Mouse (Mus musculus): ENCODE measurements around the gene Tcf12.

Gene Tcf12

GRCm38 (mm10) chr9:72088893-72089611, 22.6 kb downstream of the Tcf12 start:
- DNase-seq (ENCODE audit: low spot score): no peak

DNA sequence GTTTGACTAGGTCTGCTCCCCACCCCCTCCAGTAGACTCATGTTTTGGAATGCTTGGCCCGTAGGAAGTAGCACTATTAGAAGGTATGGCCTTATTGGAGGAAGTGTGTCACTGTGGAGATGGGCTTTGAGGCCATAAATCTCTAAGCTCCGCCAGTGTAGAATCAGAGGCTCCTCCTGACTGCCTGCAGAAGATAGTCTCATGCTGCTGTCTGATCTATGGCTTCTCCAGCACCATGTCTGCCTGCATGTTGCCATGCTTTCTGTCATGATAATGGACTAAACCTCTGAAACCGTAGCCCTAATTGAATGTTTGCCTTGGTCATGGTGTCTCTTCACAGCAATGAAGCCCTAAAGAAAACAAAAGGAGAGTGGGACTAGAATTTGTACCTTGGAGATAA, 26.7 kb downstream of the Tcf12 start:
- no peak for DNase-seq (ENCODE audit: low spot score)

DNA sequence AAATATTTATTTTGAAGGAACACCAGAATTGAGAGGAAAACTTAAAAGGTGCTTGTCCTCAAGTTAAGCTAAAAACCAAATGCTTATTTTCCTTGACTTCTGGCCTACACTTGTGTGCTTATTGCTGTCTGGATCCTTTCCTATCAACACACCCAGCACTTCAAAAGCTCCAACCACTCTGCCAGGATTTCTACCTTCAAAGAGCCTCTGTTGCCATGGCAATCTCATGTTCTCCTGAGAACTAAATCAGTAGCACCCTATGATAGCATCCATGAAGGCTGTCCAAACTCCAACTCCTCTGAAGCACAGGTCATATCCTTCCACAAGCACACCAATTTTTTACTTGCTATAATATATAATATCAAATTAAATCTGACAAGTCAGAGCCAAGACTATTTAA, 27.5 kb downstream of the Tcf12 start:
- no peak for DNase-seq (ENCODE audit: low spot score)

- no peak for DNase-seq (ENCODE audit: low spot score)
Measured at GRCm38 (mm10) chr9:72076158-72076557, 35.5 kb downstream of the Tcf12 start.

- no peak for DNase-seq (ENCODE audit: low spot score)
Measured at GRCm38 (mm10) chr9:72066151-72066550, 45.5 kb downstream of the Tcf12 start.

- DNase-seq (ENCODE audit: low spot score): no peak
Measured at GRCm38 (mm10) chr9:72053144-72053543, 58.5 kb downstream of the Tcf12 start.

DNA sequence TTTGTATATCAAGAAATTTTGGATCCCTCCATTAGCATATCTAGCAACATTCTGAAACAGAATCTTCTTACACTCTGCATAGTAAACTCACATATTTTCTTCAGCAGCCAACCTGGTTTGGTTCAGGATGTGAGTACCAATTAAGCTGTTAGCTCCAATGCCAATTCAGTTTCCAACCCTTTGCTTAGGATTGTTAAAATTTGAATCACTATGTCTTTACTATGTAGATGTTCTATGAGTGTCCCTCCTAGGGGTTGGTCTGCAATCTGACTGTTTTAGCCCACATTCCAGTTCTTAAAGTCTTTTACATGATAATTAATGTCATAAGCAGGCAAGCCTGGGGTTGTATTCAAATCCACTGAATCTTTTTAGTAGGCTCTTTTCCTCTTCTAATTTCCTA, 71.5 kb downstream of the Tcf12 start:
- DNase-seq (ENCODE audit: low spot score): no peak

DNA sequence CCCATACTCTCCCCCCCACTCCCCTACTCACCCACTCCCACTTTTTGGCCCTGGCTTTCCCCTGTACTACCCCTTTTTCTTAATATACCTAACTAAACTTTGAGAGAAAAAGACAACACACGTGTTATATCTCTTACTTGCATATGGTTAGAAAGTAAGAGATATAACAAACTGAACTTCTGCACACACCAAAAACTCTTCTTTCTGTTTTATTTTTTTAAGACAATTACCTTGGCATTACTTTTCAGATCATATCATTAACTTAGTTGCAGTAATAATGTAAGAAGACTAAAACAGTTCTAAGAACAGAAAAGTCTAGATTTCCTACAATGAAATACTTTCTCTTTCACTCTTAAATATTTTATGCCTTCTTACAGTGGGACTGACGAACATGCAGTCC, 72.3 kb downstream of the Tcf12 start:
- no peak for DNase-seq (ENCODE audit: low spot score)

DNA sequence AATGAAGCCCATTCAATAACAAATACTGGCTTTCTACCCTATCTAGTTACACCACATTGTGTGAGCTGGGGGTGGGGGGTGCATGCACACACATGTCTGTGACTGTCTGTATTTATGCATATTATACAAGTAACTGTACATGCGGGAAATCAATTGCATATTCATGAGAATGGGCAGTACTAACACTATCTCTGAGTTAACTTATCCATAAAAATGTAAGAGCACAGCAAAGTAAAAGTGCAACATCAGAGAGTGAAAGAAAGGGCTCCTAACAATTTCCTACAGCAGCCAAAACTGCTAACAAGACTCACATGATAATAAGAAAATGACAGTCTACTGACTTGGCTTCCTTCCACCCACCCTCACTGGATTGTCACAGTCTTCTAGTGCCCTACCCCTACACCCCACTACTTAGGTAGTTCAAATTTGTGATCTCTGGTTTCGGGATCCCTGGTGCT, 74.6 kb downstream of the Tcf12 start:
- DNase-seq (ENCODE audit: low spot score): no peak

GRCm38 (mm10) chr9:72036257-72036656, 75.4 kb downstream of the Tcf12 start:
- no peak for DNase-seq (ENCODE audit: low spot score)

DNA sequence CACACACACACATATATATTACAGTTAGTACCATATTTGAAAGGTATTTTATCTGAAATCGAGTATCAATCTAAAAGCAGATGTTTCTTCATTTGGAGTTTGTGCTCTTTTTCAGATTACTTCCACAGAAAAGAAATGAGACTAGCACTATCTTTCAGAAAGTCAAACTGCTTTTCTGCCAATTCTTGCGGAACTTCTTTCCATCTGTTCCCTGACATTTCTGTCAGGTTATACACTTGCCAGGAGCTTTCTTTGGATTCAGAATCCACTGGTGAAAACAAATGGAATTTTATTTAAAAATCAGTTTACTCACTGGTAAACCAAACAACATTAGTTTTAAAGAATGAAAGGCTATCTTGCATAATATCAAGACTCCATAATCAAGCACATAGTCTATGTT, 78.4 kb downstream of the Tcf12 start:
- DNase-seq (ENCODE audit: low spot score): no peak

- DNase-seq (ENCODE audit: low spot score): no peak
Measured at GRCm38 (mm10) chr9:72030274-72030673, 81.4 kb downstream of the Tcf12 start.

DNA sequence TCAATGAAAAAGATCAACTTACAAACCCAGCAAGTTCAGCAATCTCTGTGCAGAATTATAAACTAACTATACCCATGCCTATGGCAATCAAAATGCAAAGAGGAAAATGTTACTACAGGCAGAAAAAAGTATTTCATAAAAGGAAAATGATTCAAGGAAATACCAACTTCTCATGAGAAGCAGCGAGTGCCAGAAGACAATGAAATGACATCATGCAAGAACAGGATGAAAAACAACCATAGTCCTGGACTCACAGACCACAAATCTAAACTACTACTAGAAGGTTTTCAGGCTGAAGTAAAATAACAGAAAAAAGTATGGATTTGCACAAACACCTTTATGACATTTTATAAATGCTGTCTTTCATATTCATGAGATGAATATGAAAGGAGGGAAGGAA, 82.1 kb downstream of the Tcf12 start:
- DNase-seq (ENCODE audit: low spot score): no peak

DNA sequence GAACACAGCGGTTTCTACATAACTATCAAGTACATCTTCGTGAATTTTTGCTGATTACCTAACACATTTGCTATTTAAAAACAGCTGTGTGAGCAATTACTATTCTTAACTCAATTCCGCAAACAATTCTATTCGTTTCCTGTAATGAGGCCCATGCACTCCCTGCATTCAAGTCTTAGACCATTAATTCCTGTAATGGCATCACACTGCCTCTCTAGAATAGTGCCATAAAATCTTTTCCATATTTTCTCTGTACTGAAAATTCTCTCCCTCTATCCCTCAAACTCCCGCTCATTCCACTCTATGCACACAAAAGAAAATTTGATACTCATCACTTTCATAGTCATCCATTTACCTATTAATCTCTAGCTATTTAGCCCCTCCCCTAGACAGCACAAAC, 88.4 kb downstream of the Tcf12 start:
- no peak for DNase-seq (ENCODE audit: low spot score)

DNA sequence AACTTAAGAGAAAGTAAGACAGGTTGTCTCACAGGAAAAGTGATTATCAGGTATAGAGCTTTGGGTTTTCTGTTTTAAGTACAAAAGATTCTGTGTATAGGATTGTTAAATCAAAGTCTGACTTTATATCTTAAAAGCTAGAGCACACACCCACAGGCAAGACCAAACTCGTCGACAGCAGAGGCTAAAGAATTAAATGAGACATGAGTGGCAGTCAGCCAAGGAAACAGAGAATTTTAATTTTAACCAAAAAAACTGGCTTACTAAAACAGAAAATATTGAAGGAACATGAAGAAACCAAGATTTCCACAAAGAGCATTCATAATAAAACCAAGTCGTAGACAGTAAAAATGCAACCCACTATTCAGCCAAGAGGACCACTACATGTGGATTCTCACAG, 90.2 kb downstream of the Tcf12 start:
- DNase-seq (ENCODE audit: low spot score): no peak

DNA sequence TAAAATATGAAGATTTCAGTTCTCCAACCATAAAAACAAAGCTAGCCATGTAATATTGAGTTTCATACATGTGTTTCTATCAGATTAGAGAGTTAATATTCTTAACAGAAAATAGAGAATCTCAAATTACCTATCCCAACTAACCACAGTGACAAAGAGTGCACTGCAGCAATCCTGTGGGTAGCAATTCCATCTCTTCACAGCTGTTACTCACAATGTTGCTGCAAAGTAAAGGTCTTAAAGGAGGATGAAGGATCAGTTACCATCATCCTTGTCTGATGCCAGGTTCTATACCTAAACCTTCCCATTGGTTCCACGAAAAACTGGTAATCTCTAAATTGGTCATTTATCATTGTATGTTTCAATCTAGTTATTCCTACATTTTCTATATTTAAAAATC, 95.7 kb downstream of the Tcf12 start:
- DNase-seq (ENCODE audit: low spot score): no peak

DNA sequence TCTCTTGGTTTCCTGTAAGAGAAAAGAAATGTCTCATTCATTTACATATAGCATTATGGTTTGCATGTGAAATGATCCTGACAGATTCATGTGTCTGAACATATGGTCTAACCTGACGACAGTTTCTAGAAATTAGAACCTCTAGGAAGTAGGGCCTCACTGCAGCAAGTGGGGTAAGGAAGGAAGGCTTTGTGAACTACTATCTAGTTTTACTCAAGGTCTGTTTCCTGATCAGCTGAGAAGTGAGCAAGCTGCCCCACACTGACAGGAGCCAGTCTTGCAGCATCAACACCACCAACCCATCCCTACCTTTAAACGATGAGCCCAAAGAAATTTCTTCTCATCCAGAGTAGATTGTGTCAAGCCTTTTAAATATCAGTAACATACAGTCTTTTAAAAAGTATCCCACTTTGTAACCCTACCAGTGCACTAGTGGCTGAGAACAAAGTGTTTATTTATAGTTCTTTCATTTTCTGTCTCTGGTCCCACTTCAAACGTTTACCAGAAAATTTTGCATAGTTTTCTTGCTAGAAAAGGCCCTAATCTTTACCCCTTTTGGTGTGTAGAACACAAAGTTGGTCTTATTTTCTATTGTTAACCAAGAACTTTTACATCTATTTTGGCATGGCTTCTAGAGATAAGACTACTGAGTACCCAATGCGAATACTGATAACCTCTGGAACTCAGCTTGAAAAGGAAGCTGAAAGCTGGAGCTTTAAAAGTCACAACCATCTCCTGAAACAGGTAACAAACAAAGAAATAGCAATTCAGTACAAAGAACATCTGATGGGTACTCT, 96.9 kb downstream of the Tcf12 start:
- no peak for DNase-seq (ENCODE audit: low spot score)

DNA sequence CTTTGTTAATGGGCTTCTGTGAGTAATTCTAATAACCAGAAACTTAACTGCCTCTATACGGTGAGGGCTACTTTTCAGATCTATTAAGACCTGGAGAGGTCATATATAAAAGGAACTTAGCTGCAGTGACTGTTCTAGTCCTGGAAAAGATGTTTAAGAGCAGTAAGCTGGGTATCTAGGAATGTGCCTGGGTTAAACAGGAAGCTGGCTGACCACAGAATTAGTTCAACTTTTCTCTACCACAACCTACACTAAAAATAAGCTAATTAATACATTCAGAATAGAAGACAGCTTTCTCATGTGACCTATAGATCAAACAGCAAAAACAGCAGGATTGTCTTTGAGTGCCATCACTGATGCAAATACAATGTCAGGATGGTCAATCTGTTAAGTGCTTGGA, 98.1 kb downstream of the Tcf12 start:
- DNase-seq (ENCODE audit: low spot score): no peak

GRCm38 (mm10) chr9:72008634-72009033, 103.0 kb downstream of the Tcf12 start:
- no peak for DNase-seq (ENCODE audit: low spot score)

- DNase-seq (ENCODE audit: low spot score): no peak
Measured at GRCm38 (mm10) chr9:71991147-71991546, 120.5 kb downstream of the Tcf12 start.

GRCm38 (mm10) chr9:71990376-71990775, 121.3 kb downstream of the Tcf12 start:
- DNase-seq (ENCODE audit: low spot score): no peak

GRCm38 (mm10) chr9:71989663-71990062, 122.0 kb downstream of the Tcf12 start:
- DNase-seq (ENCODE audit: low spot score): no peak

GRCm38 (mm10) chr9:71986716-71987115, 125.0 kb downstream of the Tcf12 start:
- DNase-seq (ENCODE audit: low spot score): no peak

DNA sequence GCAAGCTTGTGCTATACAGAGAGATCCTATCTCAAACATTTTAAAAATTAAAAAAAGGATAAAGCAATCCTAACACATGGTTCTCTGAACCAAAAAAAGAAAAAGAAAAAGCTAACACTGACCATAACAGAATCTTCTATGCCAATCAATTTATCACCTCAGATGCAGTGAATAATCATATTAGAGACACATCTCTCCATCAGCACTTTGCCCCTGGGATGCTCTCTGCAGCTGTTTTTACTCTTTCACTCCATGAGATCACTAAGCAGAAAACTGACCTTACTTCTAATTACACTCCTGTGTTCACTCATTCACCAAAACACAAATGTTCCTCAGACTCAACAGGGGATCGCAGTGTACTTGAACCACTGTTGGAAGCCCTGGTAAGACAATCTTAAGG, 128.8 kb downstream of the Tcf12 start:
- no peak for DNase-seq (ENCODE audit: low spot score)

All from testis, postnatal 10 days (tissue).